Mouse (Mus musculus) CH12F3 (cell line): ENCODE results near the gene Foxc2.

Experiments
- in situ Hi-C: fragments of 300-500 bp; cut with MboI; formaldehyde crosslinking; loops from 2 replicates; pipeline ENCODE4 v1.14.3; 2020; ENCODE audit warnings: low sequenced_read_pairs

Gene Foxc2

DNA sequence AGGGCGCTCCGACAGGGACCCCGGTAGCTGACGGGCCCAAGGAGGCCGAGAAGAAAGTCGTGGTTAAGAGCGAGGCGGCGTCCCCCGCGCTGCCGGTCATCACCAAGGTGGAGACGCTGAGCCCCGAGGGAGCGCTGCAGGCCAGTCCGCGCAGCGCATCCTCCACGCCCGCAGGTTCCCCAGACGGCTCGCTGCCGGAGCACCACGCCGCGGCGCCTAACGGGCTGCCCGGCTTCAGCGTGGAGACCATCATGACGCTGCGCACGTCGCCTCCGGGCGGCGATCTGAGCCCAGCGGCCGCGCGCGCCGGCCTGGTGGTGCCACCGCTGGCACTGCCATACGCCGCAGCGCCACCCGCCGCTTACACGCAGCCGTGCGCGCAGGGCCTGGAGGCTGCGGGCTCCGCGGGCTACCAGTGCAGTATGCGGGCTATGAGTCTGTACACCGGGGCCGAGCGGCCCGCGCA lies 1.2 kb downstream of the Foxc2 start:
- in situ Hi-C loops, result loop anchor here (25.0 kb wide), 1 partner anchor 270 kb away; no protein-coding TSS in a partner anchor

DNA sequence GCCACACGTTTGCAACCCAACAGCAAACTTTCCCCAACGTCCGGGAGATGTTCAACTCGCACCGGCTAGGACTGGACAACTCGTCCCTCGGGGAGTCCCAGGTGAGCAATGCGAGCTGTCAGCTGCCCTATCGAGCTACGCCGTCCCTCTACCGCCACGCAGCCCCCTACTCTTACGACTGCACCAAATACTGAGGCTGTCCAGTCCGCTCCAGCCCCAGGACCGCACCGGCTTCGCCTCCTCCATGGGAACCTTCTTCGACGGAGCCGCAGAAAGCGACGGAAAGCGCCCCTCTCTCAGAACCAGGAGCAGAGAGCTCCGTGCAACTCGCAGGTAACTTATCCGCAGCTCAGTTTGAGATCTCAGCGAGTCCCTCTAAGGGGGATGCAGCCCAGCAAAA lies 1.9 kb downstream of the Foxc2 start:
- in situ Hi-C loops, result loop anchor here (25.0 kb wide), 1 partner anchor 269 kb away; no protein-coding TSS in a partner anchor

DNA sequence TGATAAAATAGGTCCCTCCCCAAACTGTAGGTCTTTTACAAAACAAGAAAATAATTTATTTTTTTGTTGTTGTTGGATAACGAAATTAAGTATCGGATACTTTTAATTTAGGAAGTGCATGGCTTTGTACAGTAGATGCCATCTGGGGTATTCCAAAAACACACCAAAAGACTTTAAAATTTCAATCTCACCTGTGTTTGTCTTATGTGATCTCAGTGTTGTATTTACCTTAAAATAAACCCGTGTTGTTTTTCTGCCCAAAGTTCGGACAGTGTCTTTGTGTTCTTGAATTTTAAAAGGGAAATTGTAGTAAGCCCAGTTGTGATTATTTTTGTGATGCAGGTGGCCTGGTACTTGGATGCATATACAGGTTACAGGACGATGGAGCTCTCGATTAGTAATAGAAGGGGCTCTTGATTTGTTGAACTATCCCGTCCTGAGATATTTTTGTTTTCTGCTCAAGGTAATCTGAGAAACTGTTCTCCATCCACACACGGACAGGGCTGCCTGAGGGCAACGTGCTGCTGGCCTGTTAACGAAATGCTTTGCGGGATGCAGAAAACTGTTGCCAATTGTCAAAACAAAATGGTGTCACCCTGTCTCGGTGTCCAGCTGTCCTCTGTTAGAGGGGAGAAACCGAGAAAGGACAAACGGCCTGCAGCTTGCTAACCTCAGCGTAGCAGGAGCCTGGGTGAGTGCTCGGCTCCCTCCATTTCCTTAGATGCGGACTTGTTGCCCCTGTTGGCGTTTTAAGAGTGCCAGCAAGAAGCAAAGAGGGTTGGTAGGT lies 2.9 kb downstream of the Foxc2 start:
- in situ Hi-C loops, result loop anchor here (25.0 kb wide), 1 partner anchor 268 kb away; no protein-coding TSS in a partner anchor

DNA sequence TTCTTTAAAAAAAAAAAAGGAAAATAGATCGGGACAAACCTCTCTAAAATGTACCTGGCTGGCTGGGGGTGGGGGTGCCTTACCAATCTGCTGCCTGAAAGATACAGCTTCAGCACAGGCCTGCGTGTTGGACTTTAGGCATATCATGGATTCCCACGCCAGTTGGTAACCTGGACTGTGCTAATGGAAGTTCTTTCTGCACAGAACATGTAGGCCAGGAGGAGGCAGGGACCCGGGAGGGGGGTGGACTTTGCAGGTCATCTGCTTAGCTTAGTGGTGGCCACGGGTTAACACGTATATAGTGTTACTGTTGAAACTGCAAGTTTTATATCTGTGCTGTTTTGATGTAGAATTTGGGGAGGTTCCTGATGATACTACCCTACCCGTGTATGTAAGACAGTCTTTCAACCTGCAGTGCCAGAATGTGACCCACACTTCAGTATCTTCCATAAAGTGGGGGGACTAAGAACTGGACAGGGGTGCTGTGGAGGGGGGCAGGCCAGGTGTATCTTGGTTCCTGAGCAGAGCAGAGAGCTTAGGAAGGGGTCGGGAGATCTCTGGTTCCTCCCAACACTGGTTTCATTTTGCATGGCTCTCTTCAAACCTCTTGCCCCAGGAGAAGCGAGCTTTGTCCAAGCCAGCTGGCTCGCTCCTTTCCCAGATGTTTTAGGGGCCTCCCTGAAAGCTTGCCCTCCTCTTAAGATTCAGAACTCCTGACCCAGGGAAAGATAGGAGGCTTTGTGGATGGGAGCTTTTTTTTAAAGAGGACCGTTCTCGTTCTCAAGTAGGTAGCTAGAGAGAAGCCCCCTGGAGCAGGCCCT lies 3.9 kb downstream of the Foxc2 start:
- in situ Hi-C loops, result loop anchor here (10.0 to 25.0 kb wide), 2 partner anchors 267 to 395 kb away; no protein-coding TSS in a partner anchor

DNA sequence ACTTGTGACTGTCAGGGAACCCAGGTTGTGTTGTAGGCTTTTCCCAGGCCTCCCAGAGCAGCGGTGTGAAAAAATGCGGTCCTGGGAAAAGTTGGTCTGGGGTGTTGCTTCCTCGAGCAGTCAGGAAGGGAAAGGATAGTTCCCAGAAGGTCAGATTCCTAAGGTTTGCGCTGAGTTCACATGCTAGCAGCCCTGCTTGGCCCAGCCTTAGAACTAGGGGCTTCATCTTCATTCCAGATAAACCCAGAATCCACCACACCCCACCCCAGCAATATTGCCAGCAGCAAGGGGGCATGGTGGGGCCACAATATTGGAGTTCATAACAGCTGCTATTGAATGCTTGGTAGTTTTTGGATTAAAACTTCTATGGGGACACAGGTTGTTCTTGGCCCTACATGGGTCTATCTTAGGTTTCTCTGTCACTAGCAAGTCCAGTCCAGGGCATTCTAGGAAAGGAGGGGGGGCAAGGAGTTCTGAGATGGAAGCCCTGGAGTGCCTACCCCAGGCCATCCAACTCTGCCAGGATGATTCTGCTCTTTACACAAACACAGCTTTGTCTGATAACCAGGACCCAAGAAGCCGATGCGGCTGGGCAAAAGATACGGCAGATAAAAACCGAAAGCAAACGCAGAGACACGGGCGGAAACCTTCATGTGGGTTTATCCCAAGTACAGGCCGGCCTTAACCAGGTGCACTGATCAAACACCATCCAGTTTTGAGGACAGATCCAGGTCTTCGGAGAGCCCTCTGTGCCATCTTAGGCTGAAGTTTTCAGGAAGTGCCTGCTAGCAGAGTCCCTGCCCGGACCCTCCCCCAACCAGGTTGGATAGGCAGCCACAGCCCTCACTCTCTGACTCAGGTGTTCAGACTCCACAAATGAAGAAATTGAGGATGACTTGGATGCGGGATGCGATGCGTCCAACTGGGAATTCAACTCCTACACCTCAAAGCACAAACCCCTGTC lies 4.8 kb downstream of the Foxc2 start:
- in situ Hi-C loops, result loop anchor here (10.0 to 25.0 kb wide), 2 partner anchors 267 to 394 kb away; no protein-coding TSS in a partner anchor

DNA sequence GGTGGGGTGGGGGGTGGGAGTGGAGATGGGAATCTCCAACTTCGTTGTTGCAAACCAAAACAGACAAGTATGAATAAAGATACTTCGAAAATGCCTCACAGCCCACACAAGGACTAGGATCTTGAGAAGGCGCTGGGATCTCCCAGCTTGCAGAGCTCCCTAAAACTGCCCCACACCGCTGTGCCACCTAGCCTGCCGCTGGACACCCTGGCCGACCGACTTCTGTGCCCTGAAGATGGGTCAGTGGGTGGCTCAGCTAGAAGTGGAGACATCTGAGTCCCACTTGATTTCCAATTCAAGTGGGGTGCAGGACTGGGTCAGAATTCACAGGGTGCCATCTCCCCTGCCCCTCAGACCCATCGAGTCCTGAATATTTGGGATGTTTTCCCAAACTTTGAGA lies 5.7 kb downstream of the Foxc2 start:
- in situ Hi-C loops, result loop anchor here (10.0 to 25.0 kb wide), 2 partner anchors 266 to 393 kb away; no protein-coding TSS in a partner anchor

DNA sequence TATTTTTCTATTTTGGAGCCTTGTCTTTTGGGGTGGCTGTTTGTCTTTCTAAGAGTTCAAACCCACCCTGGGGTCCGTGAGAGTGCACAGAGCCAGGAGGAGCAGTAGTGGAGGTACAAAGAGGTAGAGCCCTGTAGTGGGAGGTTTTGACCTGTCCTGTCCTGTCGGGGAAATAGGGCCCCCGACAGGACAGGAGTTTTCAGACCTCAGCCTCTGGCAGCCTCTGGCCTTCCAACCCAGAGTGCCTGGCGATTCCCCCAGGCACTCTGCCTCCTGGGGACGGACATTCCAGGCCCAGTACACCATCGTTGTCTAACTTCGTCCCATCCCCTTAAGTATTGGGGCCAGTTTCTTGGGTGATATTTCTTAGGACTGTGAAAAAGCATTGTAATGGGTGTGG lies 6.4 kb downstream of the Foxc2 start:
- in situ Hi-C loops, result loop anchor here (10.0 to 25.0 kb wide), 2 partner anchors 265 to 392 kb away; no protein-coding TSS in a partner anchor

DNA sequence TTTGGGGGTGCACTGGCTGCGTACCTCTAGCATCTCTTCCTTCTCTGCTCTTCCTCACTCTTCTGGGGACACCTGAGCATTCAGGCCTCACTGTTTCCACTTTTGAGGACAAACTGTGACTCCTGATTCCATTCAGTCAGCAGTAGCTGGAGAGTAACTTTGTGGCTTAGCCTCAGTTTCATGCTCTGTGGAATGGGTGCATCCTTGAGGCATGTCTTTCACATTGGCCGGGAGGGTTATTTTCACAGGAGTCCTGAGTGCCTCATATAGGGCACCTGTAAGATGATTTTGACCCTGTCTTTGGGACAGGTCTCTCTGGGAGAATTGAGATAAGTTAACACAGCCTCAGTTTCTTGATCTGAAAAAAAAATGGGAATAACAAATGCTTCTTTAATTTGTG lies 7.1 kb downstream of the Foxc2 start:
- in situ Hi-C loops, result loop anchor here (10.0 to 25.0 kb wide), 2 partner anchors 264 to 392 kb away; no protein-coding TSS in a partner anchor

DNA sequence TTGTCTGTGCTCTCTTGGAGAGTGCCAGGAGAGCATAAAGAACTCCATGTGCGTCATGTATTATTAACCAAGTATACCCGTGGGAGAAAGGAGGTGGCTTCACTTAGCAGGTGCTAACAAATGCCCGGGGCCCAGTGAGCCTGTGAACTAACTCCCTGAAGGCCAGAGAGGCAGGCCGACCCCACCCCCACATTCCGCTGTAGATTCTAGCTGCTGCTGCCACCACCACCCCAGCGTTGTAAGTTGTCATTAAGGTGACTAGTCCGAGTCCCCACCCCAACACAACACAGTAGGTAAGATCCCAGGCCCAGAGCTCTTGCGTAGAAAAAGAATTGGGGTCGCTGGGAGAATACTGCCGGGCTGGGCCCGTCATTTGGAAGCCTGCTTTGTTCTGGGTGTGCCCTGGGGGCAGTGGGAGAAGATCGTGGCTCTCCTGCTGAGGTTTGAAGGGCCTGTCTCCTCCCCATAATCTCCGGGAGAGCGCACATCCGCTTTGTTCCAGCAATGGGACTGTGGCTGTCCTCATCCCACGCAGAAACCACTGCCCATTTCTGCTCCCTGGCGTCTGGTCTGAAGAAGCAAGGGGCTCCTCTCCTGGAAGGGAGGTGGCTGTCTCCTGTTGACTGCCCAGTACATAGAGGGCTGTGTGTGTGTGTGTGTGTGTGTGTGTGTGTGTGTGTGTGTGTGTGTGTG lies 8.7 kb downstream of the Foxc2 start:
- in situ Hi-C loops, result loop anchor here (10.0 to 25.0 kb wide), 2 partner anchors 263 to 390 kb away; no protein-coding TSS in a partner anchor

DNA sequence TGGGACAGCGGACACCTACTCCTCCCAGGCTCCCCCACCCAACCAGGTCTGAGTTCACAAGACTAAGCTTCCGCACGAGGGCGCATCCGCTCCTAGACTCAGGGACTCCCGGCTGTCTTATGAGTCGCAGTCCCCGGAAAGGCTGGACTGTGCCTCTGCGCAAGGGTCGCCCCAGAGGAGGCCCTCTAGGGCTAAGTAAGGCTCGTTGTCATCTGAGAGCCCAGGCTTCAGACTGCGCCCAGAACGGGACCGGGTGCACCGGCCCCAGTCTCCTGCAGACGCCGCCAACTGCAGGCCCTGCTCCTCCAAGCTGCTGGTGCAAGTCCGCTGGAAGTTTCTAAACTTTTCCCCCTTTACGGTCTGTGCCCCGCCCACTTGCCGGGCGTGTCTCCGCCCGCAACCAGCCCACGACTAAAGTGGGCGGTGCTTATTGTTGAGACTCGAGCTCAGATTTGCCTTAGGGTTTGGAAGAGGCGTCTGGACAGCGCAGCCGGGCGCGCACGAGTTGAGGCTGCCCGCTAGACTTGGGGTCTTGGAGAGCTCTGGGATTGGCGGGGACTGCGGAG lies 9.4 kb downstream of the Foxc2 start:
- in situ Hi-C loops, result loop anchor here (10.0 kb wide), 1 partner anchor 389 kb away; no protein-coding TSS in a partner anchor

DNA sequence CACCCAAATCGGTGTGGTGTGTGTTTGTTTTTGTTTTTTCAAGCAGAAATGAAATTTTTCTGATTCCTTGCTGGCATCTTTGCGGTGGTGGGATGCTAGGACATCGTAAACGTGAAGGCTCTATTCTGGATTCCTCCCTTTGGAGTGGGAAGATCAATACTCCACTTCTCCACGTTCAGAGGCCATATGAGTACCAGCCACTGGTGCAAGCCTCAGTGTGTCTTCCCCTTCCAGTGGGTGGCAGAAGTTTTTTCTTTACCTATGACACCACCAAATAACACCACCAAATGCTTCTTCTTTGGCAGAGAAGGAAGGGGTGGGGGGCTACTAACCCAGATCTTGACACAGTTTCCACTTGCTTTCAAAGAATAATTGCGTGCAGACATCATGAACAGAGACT lies 10.2 kb downstream of the Foxc2 start:
- in situ Hi-C loops, result loop anchor here (10.0 kb wide), 1 partner anchor 389 kb away; no protein-coding TSS in a partner anchor

DNA sequence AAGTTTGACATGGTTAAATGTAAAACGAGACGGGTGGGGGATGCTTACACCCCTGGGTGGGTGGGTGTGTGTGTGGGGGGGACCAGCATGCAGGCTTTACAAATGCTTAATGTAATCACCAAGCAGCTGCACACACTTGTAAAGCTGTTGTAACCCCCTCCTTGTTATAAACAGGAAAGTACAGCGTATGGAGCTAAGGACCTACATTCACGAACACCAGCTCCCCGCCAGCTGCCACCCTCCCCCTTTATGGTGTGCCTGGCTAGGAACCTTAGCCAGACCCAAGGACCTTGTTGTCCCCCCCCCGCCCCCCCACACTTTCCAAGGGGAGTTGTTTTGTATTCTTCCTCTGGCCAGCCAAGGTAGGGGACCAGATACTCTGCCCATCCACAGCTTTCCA lies 10.7 kb downstream of the Foxc2 start:
- in situ Hi-C loops, result loop anchor here (10.0 kb wide), 1 partner anchor 388 kb away; no protein-coding TSS in a partner anchor

DNA sequence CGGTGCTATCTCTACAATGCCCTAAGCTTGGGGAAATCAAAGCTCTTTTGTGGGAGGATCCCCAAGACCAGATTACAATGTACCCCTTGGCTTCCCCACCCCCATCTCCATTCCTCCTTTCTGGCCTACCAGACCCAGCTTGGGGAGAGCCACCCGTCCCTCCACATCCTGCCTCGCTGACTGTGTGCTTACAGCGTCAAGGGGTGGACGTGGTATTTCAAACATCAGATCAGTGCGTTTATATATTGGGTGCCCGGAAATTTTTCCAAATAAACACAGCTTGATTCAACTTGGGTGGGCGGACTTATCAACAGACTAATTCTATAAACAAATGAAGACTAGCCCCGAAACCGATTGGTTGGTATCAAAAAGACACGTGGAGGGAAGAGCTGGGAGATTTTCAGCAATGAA lies 11.3 kb downstream of the Foxc2 start:
- in situ Hi-C loops, result loop anchor here (10.0 kb wide), 1 partner anchor 388 kb away; no protein-coding TSS in a partner anchor

DNA sequence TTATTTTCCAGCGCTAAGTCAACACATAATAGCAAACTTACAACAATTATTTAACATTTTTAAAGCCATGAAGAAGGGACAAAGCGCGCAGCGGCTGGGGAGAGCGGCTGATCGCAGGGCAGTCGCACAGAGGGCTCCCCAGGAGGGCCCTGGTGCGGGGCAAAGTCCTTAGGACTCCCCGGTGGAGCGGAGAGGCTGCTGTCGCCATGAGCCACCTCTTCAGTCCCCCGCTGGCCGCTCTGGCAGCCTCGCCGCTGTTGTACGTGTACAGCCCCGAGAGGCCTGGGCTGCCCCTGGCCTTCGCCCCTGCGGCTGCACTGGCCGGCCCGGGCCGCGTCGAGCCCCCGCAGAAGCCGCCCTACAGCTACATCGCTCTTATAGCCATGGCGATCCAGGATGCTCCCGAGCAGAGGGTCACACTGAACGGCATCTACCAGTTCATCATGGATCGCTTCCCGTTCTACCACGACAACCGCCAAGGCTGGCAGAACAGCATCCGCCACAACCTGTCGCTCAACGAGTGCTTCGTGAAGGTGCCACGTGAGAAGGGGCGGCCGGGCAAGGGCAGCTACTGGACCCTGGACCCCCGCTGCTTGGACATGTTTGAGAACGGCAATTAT lies 11.9 kb downstream of the Foxc2 start, which contains the start of gene Foxl1:
TSS of gene Foxl1 (plus strand) at position 185 of the 620 bp plus-strand sequence.
- in situ Hi-C loops, result loop anchor here (10.0 kb wide), 1 partner anchor 387 kb away; no protein-coding TSS in a partner anchor

DNA sequence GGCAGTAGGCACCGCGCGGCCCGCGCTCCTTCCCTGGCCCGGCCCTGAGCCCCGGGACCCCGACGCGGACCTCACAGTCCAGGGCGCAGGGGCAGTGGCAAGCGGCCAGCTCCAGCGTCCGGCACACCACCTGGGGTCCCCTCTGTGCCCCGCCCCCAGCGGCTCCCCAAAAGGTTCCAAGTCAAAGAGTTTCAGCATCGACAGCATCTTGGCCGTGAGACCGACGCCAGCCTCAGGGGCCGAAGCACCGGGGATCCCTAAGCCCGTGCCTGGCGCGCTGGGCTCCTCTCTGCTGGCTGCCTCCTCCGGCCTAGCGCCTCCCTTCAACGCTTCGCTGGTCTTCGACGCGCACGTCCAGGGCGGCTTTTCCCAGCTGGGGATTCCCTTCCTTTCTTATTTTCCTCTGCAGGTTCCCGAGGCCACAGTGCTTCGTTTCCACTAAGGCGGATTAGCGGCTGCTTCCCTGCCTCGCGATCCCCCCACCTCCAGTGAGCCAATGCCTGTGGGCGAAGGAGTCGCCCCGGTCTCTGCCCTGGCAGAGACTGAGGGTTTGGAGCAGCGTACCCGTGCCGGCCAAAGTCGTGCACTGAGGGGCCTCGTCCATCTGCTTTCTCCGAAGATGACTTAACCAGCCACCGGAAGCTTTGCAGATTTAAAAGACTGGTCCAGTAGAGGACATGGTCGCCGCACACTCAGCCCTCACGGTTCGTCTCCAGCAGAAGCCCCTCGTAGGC lies 12.7 kb downstream of the Foxc2 start:
- in situ Hi-C loops, result loop anchor here (10.0 kb wide), 1 partner anchor 386 kb away; no protein-coding TSS in a partner anchor

DNA sequence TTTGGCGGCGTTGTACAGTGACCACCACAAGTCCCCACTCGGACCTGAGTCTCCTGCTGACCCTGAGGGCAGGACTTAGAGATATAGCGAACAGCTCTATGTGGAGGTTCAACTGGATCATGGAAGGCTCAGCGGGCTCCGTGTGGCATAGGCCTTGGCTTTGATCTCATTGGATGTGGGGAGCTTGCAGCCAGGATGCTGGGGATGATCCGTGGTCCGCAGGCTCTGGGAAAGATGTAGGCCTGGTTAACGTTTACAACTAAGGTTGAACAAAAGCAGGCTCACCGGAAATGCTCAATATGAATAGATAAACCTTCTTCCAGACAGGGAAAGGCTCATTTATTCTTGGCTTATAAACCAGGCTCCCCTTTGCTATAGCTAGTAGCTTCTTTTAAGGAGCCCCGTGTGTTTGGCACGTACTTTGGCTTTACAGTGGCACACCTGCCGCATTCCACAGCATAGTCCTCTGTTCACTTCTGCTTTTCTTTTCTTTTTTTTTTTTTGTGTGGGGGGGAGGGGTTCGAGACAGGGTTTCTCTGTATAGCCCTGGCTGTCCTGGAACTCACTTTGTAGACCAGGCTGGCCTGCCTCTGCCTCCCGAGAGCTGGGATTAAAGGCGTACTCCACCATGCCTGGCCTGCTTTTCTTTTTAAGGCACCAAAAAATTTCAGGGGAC lies 13.4 kb downstream of the Foxc2 start:
- in situ Hi-C loops, result loop anchor here (10.0 kb wide), 1 partner anchor 385 kb away; no protein-coding TSS in a partner anchor

DNA sequence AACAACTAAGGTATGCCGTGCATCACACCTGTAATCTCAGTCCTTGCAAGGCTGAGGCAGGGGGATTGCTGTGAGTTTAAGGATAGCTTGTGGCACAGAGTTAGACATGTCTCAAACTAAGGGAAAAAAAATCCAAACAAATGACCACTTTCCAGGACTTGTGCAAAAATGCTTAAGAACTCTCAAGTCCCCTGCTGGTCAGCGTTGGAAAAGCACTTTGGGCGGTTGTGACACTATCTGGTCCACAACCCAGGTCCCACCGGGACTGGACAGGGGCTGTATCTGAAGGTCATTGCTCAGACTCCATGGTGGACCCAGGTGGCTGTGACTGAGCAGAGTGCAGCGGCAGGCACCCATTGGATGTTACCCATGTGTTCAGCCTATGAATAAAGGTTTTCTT lies 14.6 kb downstream of the Foxc2 start:
- in situ Hi-C loops, result no loop called here
